Mouse (Mus musculus): ENCODE results near the gene Hmgb4.
A peak's percentile ranks its signal among the peaks of the same experiment; 100 is the strongest.

The Hmgb4 gene

DNA sequence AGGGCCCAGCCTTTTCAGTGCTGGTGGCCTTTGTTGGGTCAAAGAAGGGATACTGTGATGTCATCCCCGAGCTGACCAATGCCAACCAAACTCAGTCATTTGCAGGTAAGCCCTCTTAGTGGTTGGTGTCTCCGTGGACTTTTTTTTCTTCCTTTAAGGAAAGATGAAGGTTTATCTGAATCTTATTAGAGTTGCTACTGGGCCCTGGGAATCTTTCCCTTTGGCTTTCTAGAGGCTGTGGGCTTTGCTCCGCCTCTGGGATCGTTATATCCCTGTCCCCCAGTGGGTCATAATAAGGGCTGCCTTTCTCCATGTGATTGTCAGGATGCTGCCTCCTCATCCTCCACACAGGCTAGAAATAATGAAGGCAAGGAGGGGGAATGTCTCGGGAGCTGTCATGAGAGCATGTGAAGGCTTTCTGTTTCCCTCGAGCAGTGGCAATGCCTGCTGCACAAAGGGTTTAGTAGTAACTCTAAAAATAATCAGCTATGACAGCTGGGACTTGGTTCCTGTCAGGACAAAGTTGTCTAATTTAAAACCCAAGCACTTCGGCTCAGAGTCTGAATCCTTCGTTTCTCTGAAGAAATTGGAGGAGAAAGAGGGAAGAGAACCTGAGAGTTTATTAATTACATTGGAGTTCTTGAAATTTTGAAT lies at the start of gene Hmgb4:
Gene Hmgb4 (minus strand): TSS at position 51 of the 654 bp plus-strand sequence.
- no peak for DNase-seq (ENCODE audit: low spot score)

DNA sequence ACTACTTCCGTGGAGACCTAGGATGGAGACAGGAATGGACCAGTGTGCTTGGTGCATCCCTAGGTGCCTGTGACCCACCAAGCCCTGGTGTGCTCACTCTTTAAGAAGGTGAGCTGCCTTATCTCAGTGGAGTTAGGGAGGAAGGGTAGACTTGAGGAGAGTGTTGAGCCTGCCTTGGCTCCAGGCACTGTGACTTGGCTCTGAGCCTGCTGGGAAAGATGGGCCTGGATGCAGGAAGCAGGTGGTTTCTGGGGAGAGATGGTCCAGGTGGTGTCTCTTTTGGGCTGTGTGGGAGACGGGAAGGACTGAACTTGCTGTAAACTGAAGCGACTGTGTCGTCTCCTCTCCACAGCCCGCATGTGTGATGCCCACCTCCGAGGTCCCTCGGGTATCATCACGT lies 45.3 kb upstream of the Hmgb4 start:
- no peak for DNase-seq (ENCODE audit: low spot score)

DNA sequence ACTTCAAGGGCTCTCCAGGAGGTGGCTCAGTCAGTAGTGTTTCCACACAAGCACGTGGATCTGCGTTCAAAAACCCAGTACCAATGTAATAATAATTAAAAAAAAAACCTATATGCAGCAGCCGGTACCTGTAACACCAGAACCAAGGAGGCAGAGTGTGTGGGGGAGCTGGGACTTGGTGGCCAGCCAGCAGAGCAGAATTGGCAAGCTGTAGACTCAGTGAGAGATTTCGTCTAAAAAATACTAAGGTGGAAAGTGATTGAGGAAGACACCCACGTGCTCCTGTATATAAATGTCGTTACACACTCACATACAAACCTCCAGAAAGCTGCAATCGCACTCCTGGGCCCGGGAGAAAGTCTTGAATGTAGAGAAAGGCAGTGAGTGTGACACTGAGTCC lies 43.3 kb upstream of the Hmgb4 start:
- DNase-seq (ENCODE audit: low spot score) = no peak

DNA sequence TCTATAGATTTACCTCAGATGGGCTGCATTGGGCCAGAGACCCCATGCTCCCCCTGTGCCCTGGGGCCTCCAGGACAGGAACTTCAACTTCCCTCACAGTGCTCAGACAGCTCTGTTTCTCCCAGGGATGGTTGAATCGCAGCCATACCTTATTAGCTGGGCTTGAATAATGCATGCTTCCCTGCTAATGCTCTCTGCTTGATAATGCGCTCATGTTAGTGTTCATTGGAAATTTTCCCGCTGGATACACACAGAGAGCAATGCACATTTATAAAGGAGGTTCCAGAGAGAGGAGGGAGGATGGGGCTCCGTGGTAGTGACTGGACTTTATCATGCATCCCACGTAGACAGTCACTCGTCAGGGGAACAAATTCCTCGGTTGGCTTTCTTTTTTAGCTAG lies 27.3 kb upstream of the Hmgb4 start:
- no peak for DNase-seq (ENCODE audit: low spot score)

DNA sequence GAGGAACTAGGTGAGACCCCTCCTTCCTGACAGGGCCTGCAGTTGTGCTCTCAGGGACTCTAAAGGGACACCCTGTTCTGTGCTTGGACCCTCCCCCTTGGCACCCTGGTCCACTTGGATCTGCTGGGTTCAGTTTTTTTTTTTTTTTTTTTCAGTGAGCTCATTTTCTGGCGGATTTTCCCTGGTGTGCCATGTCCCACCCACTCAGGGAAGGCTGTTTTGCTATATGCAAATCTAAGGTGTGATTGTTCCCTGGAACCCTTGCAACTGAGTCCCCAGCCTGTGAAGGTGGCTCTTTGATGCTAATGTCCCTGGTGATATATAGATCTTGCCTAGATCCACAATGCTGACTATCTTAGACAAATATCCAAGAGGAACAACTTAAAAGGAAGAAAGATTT lies 24.3 kb upstream of the Hmgb4 start:
- DNase-seq (ENCODE audit: low spot score) = no peak

DNA sequence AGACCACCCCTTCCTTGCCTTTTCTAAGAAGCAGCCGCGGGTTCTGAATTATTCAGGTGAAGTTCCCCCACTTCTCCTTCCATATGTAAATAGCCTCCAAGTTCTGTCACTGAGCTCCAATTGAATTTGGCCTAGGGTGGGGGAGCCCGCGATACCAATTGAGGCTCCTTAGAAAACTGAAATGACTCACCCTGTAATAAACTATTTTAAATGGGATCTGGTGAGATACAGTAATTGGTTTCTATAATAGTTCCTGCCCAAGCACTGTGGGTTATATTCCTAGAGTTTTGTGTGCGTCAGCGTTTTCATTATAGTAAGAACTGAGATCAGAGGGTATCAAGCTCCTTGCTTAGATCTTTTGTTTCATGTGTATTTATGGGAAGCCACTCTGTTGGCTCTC lies 14.8 kb upstream of the Hmgb4 start:
- DNase-seq (ENCODE audit: low spot score) = no peak

DNA sequence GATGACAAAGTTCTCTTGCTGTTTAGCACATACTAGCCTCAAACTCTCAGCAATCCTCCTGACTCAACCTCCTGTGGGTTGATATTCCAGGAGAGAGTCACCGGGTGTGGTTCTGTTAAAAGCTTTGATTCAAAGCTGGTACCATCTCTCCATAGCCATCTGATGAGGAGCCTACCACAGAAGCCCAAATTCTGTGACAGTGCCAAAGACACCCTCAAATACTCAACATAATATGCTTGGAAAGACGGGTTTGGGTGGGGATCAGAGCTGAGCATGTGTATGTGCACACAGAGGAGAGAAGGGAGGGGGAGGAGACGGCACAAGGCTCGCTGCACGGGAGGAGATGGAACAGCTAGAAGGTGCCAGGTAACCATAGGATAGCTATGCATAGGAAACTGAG lies 14.4 kb upstream of the Hmgb4 start:
- no peak for DNase-seq (ENCODE audit: low spot score)

DNA sequence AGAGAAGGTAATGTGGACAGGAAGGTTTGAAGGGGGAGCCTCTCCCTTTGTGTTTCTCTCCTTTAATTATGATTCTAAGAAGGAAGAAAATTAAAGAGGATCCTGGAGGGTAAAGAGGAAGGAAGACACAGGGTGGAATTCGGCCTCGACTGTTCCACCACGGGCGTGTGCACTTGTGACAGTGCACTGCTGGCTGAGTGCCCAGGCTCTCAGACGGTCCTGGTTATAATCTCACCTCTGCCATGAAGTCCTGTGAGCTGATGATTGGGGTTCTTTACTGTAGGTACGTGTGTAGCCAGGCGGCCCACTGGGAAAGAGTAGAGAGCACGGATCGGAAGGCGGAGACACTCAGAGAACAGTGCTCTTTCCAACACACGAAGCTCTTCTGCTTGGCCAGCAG lies 12.4 kb upstream of the Hmgb4 start:
- DNase-seq (ENCODE audit: low spot score) = no peak

DNA sequence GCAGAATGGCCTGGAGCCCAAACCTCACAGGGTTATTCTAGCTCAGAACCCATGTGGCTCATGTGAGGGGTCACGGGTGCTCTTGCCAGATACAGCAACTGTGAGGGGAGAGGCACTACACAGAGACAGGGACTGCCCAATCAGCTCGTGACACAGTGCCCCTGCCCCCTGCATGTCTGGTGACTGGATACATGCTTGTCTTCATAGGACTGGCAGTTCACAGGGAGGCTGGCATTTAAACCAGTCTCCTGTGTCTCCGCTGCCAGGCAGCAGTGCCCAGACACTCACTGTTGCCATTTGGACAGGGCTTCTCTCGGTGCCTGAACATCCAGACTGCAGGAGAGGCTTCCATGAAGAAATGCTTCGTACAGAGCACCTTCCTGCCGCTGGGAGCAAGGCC lies 11.7 kb upstream of the Hmgb4 start:
- no peak for DNase-seq (ENCODE audit: low spot score)

DNA sequence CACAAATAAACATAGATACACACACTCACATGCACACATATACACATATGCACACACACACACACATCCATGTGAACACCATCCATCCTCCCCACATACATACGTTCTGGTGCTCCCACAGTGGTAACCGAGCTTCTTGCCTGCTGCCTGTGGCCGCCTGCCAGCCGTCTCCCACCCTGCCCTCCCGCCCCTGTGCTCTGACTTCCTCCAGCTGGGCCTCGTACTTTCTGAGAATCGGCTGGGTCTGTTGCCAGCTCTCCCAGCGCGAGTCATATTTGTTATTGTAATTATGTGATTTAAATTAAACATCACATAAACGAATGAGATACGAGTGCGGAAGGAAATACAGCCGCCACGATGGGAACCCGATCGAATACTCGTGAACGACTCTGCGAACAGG lies 10.2 kb upstream of the Hmgb4 start:
- no peak for DNase-seq (ENCODE audit: low spot score)

DNA sequence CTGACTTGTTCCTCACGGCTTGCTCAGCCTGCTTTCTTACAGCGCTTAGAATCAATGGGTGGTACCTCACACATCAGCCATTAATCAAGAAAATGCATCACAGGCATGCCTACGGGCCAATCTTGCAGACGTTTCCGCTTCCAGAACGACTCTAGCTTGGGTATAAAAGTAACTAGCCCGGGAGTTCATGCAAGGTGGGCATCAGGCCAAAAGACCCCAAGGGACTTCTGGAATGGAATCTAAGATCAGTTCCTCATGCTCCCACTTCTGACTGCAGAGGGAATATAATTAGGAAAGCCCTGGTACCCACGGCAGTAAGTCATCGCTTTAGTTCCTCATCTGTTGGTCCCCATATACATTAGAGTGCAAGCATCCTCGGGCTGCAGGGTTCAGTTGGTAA lies 9.4 kb upstream of the Hmgb4 start:
- DNase-seq (ENCODE audit: low spot score) = no peak

DNA sequence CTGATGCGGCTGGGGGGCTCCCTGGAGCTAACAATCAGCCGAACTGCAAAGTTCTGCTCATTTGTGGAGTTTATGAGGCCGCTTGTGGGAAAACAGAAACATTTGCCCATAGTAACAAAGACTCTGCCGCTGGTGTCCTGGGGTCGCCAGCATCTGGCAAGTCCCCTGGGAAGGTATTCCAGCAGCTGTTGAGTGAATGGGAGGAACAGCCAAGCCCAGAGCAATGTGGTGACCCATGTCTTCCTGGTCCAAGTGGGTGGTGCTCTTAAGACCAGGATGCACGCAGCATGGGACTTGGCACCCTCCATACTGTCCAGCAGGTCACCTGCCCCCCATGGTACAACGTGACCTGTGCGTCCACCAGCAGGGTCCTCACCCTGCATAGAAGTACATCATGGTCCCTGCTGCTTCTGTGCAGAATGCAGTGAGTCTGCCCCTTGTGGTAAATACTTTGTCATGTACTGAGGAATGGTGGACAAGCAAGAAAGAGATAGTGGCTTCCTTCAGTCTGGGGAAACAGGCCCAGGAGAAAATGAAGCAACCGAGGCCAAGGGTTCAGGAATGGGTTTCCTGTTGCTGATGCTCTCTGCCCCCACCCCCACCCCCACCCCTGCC lies 8.6 kb upstream of the Hmgb4 start:
- DNase-seq (ENCODE audit: low spot score) = no peak

DNA sequence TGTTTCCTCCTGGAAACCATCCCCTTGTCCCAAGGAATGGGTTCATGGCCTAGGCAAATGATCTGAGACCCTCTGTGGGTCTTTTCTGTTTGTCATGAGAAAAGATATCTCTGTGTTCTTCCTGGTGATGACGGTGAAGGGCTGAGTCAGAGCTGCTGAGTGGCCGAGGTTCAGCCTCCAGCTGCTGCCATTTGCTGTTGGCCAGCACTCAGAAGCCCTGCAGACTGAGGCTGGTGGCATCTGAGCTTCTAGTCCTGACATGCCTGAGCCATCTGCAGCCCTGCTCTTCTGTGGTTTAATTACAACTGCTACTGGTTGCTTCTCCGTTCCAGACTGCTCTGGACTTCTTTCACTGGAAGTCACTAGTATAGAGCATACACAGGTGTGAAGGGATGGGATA lies 4.6 kb upstream of the Hmgb4 start:
- no peak for DNase-seq (ENCODE audit: low spot score)

DNA sequence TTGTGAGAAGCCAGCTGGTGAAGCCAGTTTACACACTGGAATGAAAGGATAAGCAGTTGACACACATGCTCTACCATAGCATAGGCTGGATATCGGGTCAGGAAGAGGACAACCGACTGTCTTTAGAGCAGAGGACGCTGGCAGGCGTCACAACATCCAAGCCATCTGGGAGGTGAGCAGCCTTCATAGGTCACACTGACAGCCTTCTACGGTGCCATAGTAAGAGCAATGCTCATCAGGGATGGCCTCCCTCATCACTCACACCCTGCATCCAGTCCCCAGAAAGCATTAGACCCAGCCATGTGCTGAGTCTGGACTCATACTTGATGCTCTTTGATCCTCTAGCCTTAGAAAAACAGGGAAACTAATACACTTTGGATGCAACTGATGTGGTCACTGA lies 3.7 kb upstream of the Hmgb4 start:
- DNase-seq (ENCODE audit: low spot score) = no peak

DNA sequence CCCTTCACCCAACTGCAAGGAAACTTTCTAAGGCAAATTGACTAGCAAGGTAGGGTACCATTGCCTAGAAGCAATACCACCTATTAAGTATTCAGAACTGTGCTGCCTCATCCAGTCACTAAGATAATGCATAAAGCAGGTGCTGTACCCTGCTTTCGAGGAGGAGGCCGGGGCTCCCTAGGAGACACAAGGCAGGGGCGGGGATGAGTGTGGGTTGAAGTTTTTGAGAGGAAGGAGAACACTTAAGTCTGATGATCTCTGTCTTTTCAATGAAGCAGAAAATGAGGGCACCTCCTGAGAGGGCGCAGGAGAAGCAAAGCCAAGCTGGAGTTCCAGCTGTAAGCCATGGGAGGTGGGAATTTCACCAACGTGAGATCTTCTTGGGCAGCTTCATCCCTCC lies 1.5 kb downstream of the Hmgb4 start:
- DNase-seq (ENCODE audit: low spot score) = no peak

DNA sequence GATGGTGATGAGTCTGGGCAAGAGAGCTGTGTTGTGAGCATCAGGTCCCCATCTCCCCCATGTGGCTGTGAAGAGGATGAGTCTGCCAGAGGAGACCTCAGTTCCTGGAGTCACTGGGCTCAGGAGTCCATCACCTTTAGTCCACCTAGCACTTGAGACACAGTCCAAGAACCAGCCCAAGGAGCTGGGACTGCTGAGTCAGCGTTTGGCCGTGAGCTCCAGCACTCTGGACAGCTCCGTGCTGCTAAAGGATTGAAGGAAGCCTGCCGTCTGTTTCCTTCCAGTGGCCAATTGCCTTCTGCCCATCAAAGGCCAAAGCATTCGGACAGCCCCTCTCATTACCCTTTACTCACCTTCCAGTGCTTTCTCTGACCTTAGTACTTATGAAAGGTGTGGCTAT lies 12.1 kb downstream of the Hmgb4 start:
- peak; percentile 30 for DNase-seq (ENCODE audit: low spot score)

DNA sequence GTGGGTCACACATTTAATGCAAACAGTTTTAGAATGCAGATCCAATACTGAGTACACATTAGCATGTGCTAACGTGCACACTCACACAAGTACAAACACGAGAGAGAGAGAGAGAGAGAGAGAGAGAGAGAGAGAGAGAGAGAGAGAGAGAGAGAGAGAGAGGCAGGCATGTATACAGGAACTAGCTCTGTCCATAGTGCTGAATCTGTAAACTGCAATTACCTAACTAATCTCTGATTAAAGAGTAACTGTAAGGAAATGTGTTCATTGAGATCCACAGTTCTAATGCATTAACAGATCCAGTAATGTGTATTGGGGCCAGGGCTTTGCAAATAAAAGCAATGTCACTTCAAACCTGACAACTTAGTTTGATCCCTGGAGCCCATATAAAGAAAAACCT lies 15.6 kb downstream of the Hmgb4 start:
- DNase-seq (ENCODE audit: low spot score) = no peak

DNA sequence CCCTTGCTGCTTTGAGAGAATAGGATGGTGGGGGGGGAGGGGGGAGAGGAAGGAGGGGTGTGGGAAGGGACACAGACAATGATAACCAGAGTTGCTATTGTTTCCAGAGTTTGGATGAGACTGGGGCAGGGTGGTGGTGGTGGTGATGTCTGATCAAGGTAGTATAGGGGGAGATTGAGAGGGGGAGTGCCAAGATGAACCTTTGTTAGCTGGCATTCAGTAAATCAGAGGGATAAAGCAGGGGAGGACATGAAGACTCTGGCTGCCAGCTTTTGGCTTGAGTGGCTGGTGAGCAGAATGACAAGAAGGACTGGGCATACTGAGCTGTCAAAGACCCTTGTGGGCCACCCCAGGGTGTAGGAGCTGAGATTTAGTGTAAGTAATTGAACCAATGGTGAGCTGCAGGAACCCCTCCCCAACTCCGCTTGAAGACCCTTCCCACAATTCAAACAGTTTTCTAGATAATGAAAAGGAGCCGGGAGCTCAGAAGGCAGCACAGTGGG lies 18.9 kb downstream of the Hmgb4 start:
- no peak for DNase-seq (ENCODE audit: low spot score)

DNA sequence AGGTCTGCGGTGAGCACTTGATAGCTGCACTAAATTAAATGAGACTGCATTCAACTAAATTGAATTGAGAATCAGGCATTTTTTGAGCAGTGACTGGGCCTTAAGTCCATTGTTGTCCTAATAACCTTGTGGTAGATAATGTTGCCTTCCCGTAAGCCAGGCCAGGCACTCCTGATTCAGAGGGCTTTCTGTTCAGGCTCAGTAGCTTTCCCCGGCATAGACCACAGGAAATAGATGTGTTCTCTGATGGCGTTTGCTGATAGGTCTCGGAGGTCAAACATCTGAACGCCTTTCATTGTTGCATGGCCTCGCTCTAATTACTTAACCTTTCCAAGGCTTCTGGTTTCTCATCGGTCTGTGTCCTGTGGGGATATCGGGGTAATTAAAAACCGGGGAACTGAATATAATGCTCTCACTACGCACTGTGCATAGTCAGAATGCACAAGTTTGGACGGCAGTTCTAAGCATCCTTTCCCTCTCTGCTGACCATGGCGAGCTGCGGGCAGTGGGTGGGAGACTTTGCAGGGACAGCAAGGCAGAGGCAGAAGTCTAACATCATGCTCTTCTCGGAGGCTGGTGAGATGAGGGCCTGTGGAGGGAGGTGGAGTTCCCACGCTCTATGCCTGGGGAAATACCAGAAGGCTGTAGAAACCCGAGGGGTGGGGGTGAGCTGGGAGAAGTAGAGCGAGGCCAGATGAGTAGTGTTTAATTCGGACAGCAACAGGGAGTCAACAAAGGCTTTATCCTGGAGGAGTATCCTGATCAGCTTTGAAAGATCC lies 19.5 kb downstream of the Hmgb4 start:
- no peak for DNase-seq (ENCODE audit: low spot score)

DNA sequence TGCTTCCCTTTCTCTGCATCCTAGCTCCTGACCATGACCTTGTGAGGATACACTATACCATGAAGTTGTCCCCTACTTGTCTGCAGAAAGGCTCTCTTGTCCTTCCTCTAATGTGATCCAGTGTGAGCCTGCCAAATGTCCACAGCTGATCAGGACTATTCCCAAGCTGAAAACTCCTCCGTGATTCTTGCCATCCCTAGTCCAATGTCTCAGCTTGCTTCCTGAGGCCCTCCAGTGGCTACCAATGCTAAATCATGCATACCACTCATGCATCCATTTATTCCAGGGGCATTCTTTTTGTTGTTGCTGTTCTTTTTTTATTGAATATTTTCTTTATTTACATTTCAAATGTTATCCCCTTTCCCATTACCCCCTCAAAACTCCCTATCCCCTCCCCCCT lies 21.6 kb downstream of the Hmgb4 start:
- no peak for DNase-seq (ENCODE audit: low spot score)

DNA sequence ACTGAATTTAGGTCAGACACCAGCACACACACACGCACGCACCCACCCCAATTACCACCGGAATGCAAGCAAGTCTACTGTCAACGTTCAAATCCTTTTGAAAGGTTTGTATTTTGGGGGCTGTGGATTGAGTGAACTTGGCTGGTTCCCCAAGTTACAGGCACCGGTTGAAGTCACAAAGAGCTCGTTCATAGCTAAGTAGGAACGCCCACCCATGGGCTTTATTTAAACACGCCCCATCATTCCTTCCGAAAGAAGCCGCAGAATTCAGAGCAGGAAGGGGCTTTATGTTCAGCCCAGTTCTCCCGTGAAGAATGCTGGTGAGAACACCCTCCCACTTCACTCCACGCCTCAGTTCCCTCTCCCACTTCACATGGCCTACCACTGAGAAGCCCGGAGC lies 27.3 kb downstream of the Hmgb4 start:
- DNase-seq (ENCODE audit: low spot score) = no peak

DNA sequence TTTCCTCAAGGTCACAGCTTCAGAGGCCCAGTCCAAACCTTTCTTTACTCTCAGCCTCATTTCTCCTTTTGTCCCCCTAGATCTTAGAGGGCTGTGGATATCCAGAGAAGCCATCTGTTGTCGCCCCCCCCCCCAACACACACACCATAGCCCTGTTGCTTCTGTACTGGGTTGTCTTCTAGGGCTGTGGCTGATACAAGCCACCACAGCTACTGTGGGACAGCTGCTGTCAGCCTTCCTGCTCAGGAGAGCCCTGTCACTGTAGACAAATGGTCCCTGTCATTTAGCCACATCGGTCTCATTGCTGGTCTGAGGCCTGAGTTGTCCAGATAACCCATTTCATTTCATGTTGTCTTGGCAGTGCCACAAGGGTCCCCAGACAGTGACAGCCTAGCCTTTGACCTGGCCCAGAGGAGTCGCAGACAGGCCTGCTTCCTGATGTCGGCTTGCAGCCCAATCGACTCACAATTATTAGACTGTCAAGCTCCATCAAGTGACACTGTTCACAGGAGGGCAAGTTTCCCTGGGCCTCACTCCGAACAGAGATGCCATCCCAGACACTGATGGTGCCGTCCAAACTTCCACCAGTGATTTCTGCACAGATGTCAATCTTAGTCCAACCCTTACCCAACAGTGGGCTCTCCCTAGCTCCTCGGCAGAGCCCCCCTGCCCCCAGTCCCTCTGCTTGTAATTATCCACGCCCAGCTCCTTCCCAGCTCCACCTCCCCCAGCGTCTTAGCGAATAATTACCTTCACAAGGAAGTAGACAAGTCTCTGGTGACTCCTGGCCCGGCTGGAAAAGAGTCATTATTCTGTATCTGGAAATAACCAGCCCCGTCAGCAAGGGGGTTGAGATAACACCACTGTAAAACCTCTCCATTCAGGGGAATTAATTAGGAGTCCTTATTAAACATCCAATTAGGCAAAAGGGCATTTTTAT lies 33.1 kb downstream of the Hmgb4 start:
- no peak for DNase-seq (ENCODE audit: low spot score)

All from ovary, postnatal 36 days (tissue).